In the genomic region with DNA sequence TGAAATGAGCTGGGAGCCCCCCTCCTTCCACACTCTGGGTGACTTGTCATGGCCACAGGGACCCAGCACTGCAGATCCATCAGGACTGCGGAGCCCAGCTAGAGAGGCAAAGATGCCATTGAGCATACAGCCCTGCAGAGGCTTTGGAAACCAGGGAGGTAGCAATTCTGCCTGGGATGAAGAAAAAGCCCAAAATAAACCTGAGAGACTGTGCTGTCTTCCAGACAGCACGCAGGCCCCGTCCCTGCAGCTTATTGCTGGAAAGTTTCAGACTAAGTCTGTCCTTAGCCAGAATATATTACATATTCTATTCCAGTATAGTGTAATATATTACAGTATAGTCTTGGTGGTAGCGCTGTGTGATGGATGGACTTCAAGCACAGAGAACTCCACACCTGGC, we compare ENCODE assay signal across 15 mouse cellular contexts.
"Had no signal": no experiment of that assay in that cellular context is flagged by ENCODE, and none has a peak within 500 bp of the region (broad histone marks: within the 10 kb centered on the region; RNA-seq: fewer than 3 reads in every experiment).

No protein-coding gene starts in this region.

- H3K4me2 ChIP-seq: liver, embryonic 12.5 days; lung, embryonic 14.5 days; midbrain, embryonic 11.5 days; neural tube, embryonic 13.5 days had no signal

- H3K9ac ChIP-seq: liver, embryonic 12.5 days; lung, embryonic 14.5 days; neural tube, embryonic 13.5 days had no signal

- H3K4me3 ChIP-seq: layer of hippocampus, adult 2 months; liver, embryonic 12.5 days; megakaryocyte, embryonic 14.5 days; neural tube, embryonic 13.5 days had no signal

- H3K4me1 ChIP-seq: liver, embryonic 12.5 days; megakaryocyte, embryonic 14.5 days; neural tube, embryonic 13.5 days had no signal

- H3K27ac ChIP-seq: layer of hippocampus, adult 2 months; liver, embryonic 12.5 days; neural tube, embryonic 13.5 days had no signal

- DNase-seq: kidney, adult 11 months; kidney, postnatal 10 days; kidney, postnatal 4 days; lung, embryonic 14.5 days; lung, postnatal 10 days; lung, postnatal 4 days; retina, postnatal 1 day; right cerebral cortex, postnatal 25 days; thymus, postnatal 4 days had no signal

- H3K27me3 ChIP-seq: neural tube, embryonic 13.5 days had no signal

- H3K9me3 ChIP-seq: liver, embryonic 12.5 days; megakaryocyte, embryonic 14.5 days; neural tube, embryonic 13.5 days had no signal

- ATAC-seq: liver, embryonic 12.5 days; midbrain, embryonic 16.5 days had no signal

- H3K36me3 ChIP-seq: liver, embryonic 12.5 days; neural tube, embryonic 13.5 days had no signal
